Mouse (Mus musculus) liver, embryonic 14.5 days (tissue): ENCODE measurements around the gene Mafg.

Source experiments
- CTCF ChIP-seq: IDR thresholded peaks from 2 replicates; pipeline ENCODE4 v1.5.1; 2016; ENCODE audit warnings: antibody characterized with exemption, low read depth, control low read depth
- EP300 ChIP-seq: IDR thresholded peaks from 2 replicates; pipeline ENCODE4 v1.6.1; 2016; ENCODE audit warnings: antibody characterized with exemption, low read depth

- no peak for TF ChIP-seq CTCF
- TF ChIP-seq EP300: no peak
Observed at GRCm38 (mm10) chr11:120666617-120667016, 33.2 kb upstream of the Mafg start.
